Mouse (Mus musculus) T-helper 17 cell (primary cell): ENCODE measurements around the gene Spaar.
"Not testable (repeated sequence)": the region's sequence is repeated elsewhere in the genome, so short reads cannot be mapped to it uniquely, and the experiment has no call there.

Experiments
- in situ Hi-C, 2 experiments: fragments of 300-600 bp; cut with MboI, MseI; formaldehyde crosslinking; loops; 1 replicate in 1 of 2; 2 replicates in 1 of 2; pipeline ENCODE4 v1.15.1; 2025; ENCODE audit warnings: high pct_unique_total_duplicates in 2 of 2

Gene Spaar

DNA sequence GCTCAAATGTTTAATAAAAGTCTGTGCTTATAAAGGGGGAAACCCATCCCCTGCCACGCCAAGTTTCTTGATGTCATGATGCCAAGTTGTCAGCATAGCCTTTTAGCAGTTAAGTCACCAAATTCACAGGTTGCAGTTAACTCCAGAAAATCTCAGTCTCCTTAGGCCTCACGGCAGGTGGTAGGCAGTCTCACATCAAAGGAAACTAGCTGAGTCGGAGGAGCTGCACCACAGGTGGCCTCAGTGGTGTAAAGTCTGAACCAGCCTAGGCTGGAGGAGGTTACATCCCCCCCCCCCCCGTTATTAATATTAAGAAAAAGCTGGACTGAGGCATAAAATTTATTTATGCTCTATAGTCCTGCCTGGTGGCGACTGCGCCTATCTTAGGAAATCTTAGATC lies 65.5 kb downstream of the Spaar start:
- in situ Hi-C loops = no loop called here

DNA sequence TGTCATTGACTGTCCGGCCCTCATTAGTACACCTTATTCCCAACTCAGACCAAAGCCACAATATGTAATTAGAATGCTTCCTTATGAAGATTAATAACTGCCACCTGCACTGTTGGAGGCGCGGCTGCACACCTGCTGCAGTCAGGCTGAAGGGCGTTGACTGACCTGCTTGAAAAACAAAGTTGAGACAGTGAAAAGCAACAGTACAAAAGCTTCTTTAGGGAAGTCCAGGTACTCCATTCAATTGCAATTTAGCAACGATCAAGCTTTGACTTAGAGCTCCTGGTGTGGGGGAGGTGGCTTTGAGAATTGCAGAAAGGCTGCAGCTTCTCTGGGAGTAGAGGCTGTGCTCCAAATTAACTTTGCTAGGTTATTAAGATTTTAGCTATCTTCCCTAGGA lies 66.0 kb downstream of the Spaar start:
- in situ Hi-C loops = not testable (repeated sequence)

DNA sequence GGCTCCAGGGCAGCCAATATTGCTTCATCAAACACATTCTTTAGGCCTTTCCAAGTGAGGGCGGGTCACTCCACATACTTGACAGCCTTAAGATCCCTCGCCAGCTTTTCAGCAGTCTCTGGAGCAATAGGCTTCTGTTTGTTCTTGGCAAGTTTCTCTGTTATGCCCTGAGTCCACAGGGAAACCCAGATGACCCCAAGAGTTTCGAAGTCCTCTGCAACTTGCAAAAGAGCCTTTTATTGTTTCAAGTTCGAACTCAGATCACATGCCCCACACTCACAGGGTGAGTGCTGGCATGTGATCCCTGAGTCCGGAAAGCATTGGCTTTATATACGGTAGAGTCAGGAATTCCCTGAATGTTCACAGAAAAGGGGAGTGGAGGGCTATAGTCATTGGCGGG lies 69.1 kb downstream of the Spaar start:
- in situ Hi-C loops = no loop called here
